In the genomic region with DNA sequence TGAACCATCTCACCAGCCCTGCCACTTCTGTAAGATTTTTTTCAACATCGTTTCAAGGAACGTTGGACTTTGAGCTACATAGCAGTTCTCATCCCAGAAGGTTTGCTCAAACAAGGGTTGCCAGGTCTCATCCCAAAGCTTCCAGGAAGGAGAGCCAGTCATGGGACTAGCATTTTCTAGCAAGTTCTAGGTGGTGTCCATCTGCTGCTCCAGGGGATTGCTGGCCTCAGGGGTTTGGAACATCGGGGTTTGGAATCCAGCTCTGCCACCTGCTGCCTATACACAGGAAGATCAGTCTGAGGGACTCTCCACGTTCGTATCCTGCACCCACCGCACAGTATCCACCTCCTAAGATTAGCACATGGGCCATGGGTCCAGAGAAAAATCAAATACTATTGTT, we compare ENCODE assay signal across 9 mouse cellular contexts. TPM values are rescaled to one million over a fixed set of nuclear protein-coding genes. Genes with fewer than 3 reads are reported as not detected.
DNase-seq lines count a peak whose midpoint lies in the region; ATAC-seq lines count a peak whose summit lies in the region.
"Had no signal": no experiment of that assay in that cellular context is flagged by ENCODE, and none has a peak within 500 bp of the region (broad histone marks: within the 10 kb centered on the region; RNA-seq: fewer than 3 reads in every experiment).

No protein-coding gene starts in this region.

- ATAC-seq in midbrain, embryonic 16.5 days, result no peak

- intact Hi-C loops in left cerebral cortex, postnatal 4 days (cut with DNase I), result no loop called here

- no peak overlapping the region for H3K4me2 ChIP-seq in midbrain, embryonic 16.5 days (ENCODE audit: low read length)

- no peak overlapping the region for H3K27ac ChIP-seq in midbrain, embryonic 16.5 days (ENCODE audit: low read length)

- H3K27me3 ChIP-seq in midbrain, embryonic 16.5 days (ENCODE audit: control insufficient read depth, insufficient read depth, low read depth, low read length), result no peaks in the 10 kb centered on the region

- no peaks in the 10 kb centered on the region for H3K9me3 ChIP-seq in midbrain, embryonic 16.5 days (replicated peaks; ENCODE audit: control insufficient read depth, low read length, poor library complexity, severe bottlenecking)
- H3K9me3 ChIP-seq: megakaryocyte, embryonic 14.5 days had no signal

- no peaks in the 10 kb centered on the region for H3K36me3 ChIP-seq in midbrain, embryonic 16.5 days (ENCODE audit: control insufficient read depth, insufficient read depth, low read length)

- 72% methylated on average over 6 of the region's 6 CpGs for WGBS in midbrain, embryonic 16.5 days

- no peak overlapping the region for H3K4me3 ChIP-seq in midbrain, embryonic 16.5 days (ENCODE audit: low read depth, low read length)
- H3K4me3 ChIP-seq: megakaryocyte, embryonic 14.5 days had no signal

- H3K4me1 ChIP-seq in midbrain, embryonic 16.5 days (ENCODE audit: control insufficient read depth, insufficient read depth, low read length), result no peaks in the 10 kb centered on the region
- H3K4me1 ChIP-seq: megakaryocyte, embryonic 14.5 days had no signal

- H3K9ac ChIP-seq in midbrain, embryonic 16.5 days (ENCODE audit: low read depth, low read length), result no peak overlapping the region

- DNase-seq in gastrocnemius, adult 18-20 months (ENCODE audit: low spot score), result peak; percentile 9
- no peak for DNase-seq in gastrocnemius, postnatal 10 days
- peak; percentile 15 for DNase-seq in ovary, postnatal 14 days (ENCODE audit: low spot score)
- no peak for DNase-seq in ovary, postnatal 10 days (ENCODE audit: low spot score)
- DNase-seq in heart, postnatal 4 days, result peak; percentile 25
- peak; percentile 26 for DNase-seq in retina, postnatal 1 day
- no peak for DNase-seq in left cerebral cortex, postnatal 4 days

RNA-seq across cellular contexts. Expression of a gene that starts 39.6 kb away (rescaled TPM):
- total RNA-seq in gastrocnemius, adult 18-20 months (2021), result not detected
- not detected for total RNA-seq in gastrocnemius, postnatal 10 days (2021)
- total RNA-seq in heart, postnatal 4 days (2021), result not detected
- 1 to 10 TPM; 8.6 to 9.1 TPM for total RNA-seq in left cerebral cortex, postnatal 4 days (2021)
- polyA plus RNA-seq in midbrain, embryonic 16.5 days (2015; fragmentation: Nextera tagmentation; extraction: Ambion mirVana), result 16.1 and 19.1 TPM in 2 replicates

Comparison
In these comparisons a context has a peak if more than half of its experiments do, and no peak if none do; other contexts are left out.
1. DNase-seq: peak in gastrocnemius, adult 18-20 months (single experiment), ovary, postnatal 14 days (single experiment), heart, postnatal 4 days (single experiment) and retina, postnatal 1 day (single experiment); none in gastrocnemius, postnatal 10 days (single experiment), ovary, postnatal 10 days (single experiment) and left cerebral cortex, postnatal 4 days (single experiment).
2. RNA of a gene that starts 39.6 kb away (total RNA-seq): 8.6 to 9.1 TPM in left cerebral cortex, postnatal 4 days; not detected in heart, postnatal 4 days, not detected in gastrocnemius, adult 18-20 months and not detected in gastrocnemius, postnatal 10 days; every median in the first group is over 4 times any median in the second.